Mouse (Mus musculus): ENCODE results near the gene Sart3.

DNA sequence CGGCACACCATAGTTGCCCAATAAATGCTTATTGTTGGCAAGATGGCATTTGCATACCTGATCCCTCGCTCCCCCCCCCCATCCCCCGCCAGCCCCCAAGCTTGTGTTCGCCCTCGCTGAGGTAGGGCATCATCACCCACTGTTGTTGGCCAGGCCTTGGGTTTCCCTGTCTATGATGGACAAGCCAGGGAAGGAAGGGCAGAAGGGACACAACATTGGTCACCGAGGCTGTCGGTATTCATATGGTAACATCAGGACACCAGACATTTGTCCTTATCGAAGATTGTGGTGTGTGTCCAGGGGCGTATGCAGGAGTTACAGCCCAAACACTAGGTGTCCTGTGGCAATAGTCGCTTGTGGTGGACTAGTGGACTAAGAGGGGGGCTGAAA lies 36.2 kb downstream of the Sart3 start:
- TF ChIP-seq CTCF (conservative IDR thresholded peaks at IDR 0.05; ENCODE audit: insufficient read depth, insufficient read length, low read depth, low read length) = no peak
- no peak for TF ChIP-seq POLR2A (IDR thresholded peaks at IDR 0.05; ENCODE audit: low read depth, low read length)

Data from kidney, adult 2 months (tissue).